Mouse (Mus musculus) testis, adult 2 months (tissue): ENCODE data around the gene Fzr1. TPM values are rescaled to one million over a fixed set of nuclear protein-coding genes. Genes with fewer than 3 reads are reported as not detected.

ENCODE experiments used
- H3K27ac ChIP-seq: fragments of 200-500 bp; 2 replicates; pipeline ENCODE4 v1.5.1; 2012; ENCODE audit warnings: low read depth, low read length; ENCODE audit not compliant: control insufficient read depth, insufficient read depth
- H3K27me3 ChIP-seq: fragments of 200-500 bp; 2 replicates; pipeline ENCODE4 v1.6.1; 2012; ENCODE audit warnings: mild to moderate bottlenecking, low read length, moderate library complexity; ENCODE audit not compliant: control insufficient read depth, insufficient read depth
- H3K36me3 ChIP-seq: fragments of 200-500 bp; 2 replicates; pipeline ENCODE4 v1.6.1; 2012; ENCODE audit warnings: mild to moderate bottlenecking, low read length; ENCODE audit not compliant: control insufficient read depth, insufficient read depth
- H3K4me1 ChIP-seq: fragments of 200-500 bp; 2 replicates; pipeline ENCODE4 v1.6.1; 2012; ENCODE audit warnings: low read length; ENCODE audit not compliant: control insufficient read depth, insufficient read depth
- H3K4me3 ChIP-seq: fragments of 200-500 bp; 2 replicates; pipeline ENCODE4 v1.5.1; 2012; ENCODE audit warnings: low read depth, mild to moderate bottlenecking, low read length, moderate library complexity, mixed read lengths; ENCODE audit not compliant: control insufficient read depth
- CTCF ChIP-seq: fragments of 200-500 bp; IDR thresholded peaks from 2 replicates; pipeline ENCODE4 v1.5.1; 2012; ENCODE audit warnings: low read depth, mild to moderate bottlenecking, inconsistent platforms, low read length, moderate library complexity; ENCODE audit not compliant: control insufficient read depth, insufficient read depth, insufficient replicate concordance
- POLR2A ChIP-seq: fragments of 200-500 bp; IDR thresholded peaks from 2 replicates; pipeline ENCODE4 v1.6.1; 2012; ENCODE audit warnings: low read depth, mild to moderate bottlenecking, inconsistent platforms, low read length, moderate library complexity; ENCODE audit not compliant: control insufficient read depth
- polyA plus RNA-seq: library from polyadenylated mRNA; depleted of rRNA; stranded (reverse); fragments of >200 nt; gene quantifications from 2 replicates; pipeline ENCODE4 v1.2.3, GENCODE M21; 2012

The Fzr1 gene
- polyA plus RNA-seq, 1 experiment, result 161 TPM

GRCm38 (mm10) chr10:81409330-81409729 is 31.0 kb upstream of the Fzr1 start:
- Histone ChIP-seq H3K4me3 (peak overlapping the region; percentile 53), H3K36me3 (no peaks in the 10 kb centered on the region), H3K27me3 (no peaks in the 10 kb centered on the region), H3K4me1 (peaks cover 22% of the 10 kb centered on the region), H3K27ac (no peak overlapping the region)
- TF ChIP-seq CTCF (no peak), POLR2A (no peak)

- Histone ChIP-seq H3K36me3 (no peaks in the 10 kb centered on the region), H3K27ac (peak overlapping the region; percentile 50; the same call in 1 of the 2 replicates), H3K27me3 (no peaks in the 10 kb centered on the region), H3K4me3 (peak overlapping the region; percentile 46), H3K4me1 (peaks cover 22% of the 10 kb centered on the region)
- TF ChIP-seq POLR2A (no peak), CTCF (peak; percentile 61; the same call in 1 of the 2 replicates)
These were observed 30.6 kb upstream of the Fzr1 start for GRCm38 (mm10) chr10:81408871-81409291.

GRCm38 (mm10) chr10:81408424-81408729 is 30.1 kb upstream of the Fzr1 start:
- H3K27me3 ChIP-seq, result no peaks in the 10 kb centered on the region
- H3K4me3 ChIP-seq, result no peak overlapping the region
- TF ChIP-seq CTCF, result no peak
- no peak for TF ChIP-seq POLR2A
- H3K4me1 ChIP-seq, result peaks cover 23% of the 10 kb centered on the region
- no peak overlapping the region; the same call in 1 of the 2 replicates for H3K27ac ChIP-seq
- no peaks in the 10 kb centered on the region for H3K36me3 ChIP-seq

GRCm38 (mm10) chr10:81407539-81408423 is 29.5 kb upstream of the Fzr1 start:
- no peaks in the 10 kb centered on the region for H3K27me3 ChIP-seq
- TF ChIP-seq CTCF (no peak), POLR2A (no peak)
- peaks cover 24% of the 10 kb centered on the region for H3K4me1 ChIP-seq
- H3K4me3 ChIP-seq, result no peak overlapping the region
- no peak overlapping the region for H3K27ac ChIP-seq
- H3K36me3 ChIP-seq, result no peaks in the 10 kb centered on the region

- no peaks in the 10 kb centered on the region for H3K36me3 ChIP-seq
- H3K27ac ChIP-seq, result no peak overlapping the region
- no peaks in the 10 kb centered on the region for H3K27me3 ChIP-seq
- H3K4me3 ChIP-seq, result no peak overlapping the region
- peaks cover 25% of the 10 kb centered on the region for H3K4me1 ChIP-seq
- TF ChIP-seq POLR2A, result no peak
These were observed 28.5 kb upstream of the Fzr1 start for GRCm38 (mm10) chr10:81406504-81407440.

- Histone ChIP-seq H3K4me1 (peaks cover 30% of the 10 kb centered on the region), H3K27me3 (no peaks in the 10 kb centered on the region), H3K36me3 (no peaks in the 10 kb centered on the region), H3K27ac (no peak overlapping the region), H3K4me3 (no peak overlapping the region)
- no peak for TF ChIP-seq POLR2A
- peak; percentile 77; the same call in 1 of the 2 replicates for TF ChIP-seq CTCF
These were observed 27.4 kb upstream of the Fzr1 start for GRCm38 (mm10) chr10:81405588-81406201.

- H3K36me3 ChIP-seq, result no peaks in the 10 kb centered on the region
- TF ChIP-seq CTCF (no peak), POLR2A (no peak)
- peaks cover 30% of the 10 kb centered on the region for H3K4me1 ChIP-seq
- no peak overlapping the region for H3K27ac ChIP-seq
- no peak overlapping the region for H3K4me3 ChIP-seq
- H3K27me3 ChIP-seq, result no peaks in the 10 kb centered on the region
These were observed 26.4 kb upstream of the Fzr1 start for GRCm38 (mm10) chr10:81404720-81405119.
